Mouse (Mus musculus) liver, postnatal 0 days (tissue): Measurements from ENCODE around the gene Efna5.

Experiments used
- CTCF ChIP-seq: sonication (generic); IDR thresholded peaks from 2 replicates; pipeline ENCODE4 v1.5.1; 2016; ENCODE audit warnings: antibody characterized with exemption, low read depth
- EP300 ChIP-seq: IDR thresholded peaks from 2 replicates; pipeline ENCODE4 v1.6.1; 2016; ENCODE audit warnings: antibody characterized with exemption, low read depth, mild to moderate bottlenecking

DNA sequence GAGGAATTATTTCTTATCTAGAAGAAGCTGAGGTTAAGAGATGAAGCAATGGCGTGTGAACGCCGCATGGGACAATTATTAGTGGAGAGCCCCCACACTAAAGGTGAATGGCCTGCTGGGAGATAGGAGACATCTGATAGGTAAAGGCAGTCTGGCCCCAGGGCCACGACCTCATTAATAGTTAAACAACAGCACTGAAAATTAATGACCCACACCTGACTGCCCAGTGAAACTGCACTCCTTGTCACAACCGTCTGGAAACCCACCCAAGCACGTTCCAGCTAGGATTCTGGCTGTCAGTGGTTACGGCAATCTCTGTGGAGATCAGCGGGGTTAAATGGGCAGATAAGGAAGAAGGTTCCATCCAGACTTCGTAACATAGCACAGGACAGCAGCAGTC lies 134.3 kb downstream of the Efna5 start:
- TF ChIP-seq CTCF, result no peak
- no peak for TF ChIP-seq EP300
